Mouse (Mus musculus) neutrophil, adult 5-6 weeks (primary cell): ENCODE data around the gene Tbc1d20. TPM values are rescaled to one million over a fixed set of nuclear protein-coding genes. Genes with fewer than 3 reads are reported as not detected.
"Not testable (repeated sequence)": the region's sequence is repeated elsewhere in the genome, so short reads cannot be mapped to it uniquely, and the experiment has no call there.

ENCODE experiments used
- ATAC-seq: fragments of 151-379, 151-347 bp; 2 replicates; pipeline ENCODE4 v1.8.0; 2017; ENCODE audit warnings: mild to moderate bottlenecking, moderate TSS enrichment; ENCODE audit not compliant: insufficient number of reproducible peaks, poor library complexity, low FRiP score, severe bottlenecking; ENCODE audit errors: extremely low read depth
- total RNA-seq: library from RNA; stranded (forward); fragments of 200-1000 nt; gene quantifications from 2 replicates; pipeline ENCODE4 v1.2.3, GENCODE M21; 2017

Gene Tbc1d20
- total RNA-seq = 51.4 and 60.4 TPM in 2 replicates

- ATAC-seq = peak; percentile 79
These were observed at the start of gene Tbc1d20 for GRCm38 (mm10) chr2:152293727-152294475. Gene Tbc1d20 (plus strand): TSS chr2:152293828.

DNA sequence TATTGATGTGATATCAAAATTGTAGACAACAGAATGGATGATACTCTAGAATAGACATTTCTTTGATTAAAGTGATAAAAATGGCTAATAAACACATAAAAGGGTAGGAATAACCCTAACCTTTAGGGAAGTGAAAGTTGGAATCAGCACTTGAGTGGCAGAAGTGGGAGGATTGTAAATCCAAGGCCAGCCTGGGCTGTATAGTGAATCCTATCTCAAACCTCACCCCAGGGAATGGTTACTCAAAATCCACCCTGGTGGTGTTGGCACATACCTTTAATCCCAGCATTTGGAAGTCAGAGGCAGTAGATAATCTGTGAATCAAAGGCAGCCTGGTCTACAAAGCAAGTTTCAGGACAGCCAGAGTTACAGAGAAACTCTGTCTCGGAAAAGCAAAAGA lies 46.4 kb upstream of the Tbc1d20 start:
- ATAC-seq = no peak

GRCm38 (mm10) chr2:152250511-152250910 lies 43.1 kb upstream of the Tbc1d20 start:
- no peak for ATAC-seq

- no peak for ATAC-seq
These were observed 33.9 kb upstream of the Tbc1d20 start for GRCm38 (mm10) chr2:152259739-152260138.

GRCm38 (mm10) chr2:152273639-152274038 lies 20.0 kb upstream of the Tbc1d20 start:
- ATAC-seq = no peak

DNA sequence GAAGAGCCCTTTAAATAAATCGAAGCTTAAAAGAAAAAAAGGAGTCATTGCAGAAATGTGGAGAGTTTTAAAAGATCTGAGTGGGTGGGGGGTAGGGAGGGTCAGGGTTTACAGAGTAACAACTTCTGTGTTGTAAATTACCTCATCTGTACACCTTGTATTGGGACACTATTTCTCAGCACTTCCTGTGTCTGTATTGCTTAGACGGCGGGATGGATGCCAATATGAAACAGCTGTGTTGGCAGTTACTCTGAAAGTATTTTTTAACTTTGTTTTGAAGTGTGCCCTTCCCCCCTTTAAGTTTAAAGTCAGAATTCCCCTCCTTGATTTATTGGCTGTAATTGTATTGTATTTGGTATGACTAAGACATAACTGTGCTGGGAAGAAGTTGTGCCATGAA lies 12.2 kb upstream of the Tbc1d20 start:
- no peak for ATAC-seq

DNA sequence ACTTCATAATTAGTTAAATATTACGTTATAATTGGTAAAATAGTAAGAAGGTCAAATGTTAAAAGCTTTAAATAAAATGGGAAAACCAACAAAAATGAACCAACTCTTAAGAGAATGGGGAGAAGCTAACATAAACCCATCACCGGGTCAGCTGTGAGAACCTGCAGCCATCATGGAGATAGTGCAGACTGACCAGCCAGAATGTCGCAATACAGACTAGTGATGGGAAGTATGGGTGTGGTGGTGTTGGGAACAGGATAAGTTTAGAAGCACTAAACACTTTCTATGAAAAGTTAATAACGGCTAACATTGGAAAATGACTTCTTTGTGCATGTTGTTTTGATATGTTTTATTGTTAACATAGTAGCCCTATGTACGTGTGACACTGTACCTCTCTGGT lies 6.1 kb upstream of the Tbc1d20 start:
- ATAC-seq = no peak

DNA sequence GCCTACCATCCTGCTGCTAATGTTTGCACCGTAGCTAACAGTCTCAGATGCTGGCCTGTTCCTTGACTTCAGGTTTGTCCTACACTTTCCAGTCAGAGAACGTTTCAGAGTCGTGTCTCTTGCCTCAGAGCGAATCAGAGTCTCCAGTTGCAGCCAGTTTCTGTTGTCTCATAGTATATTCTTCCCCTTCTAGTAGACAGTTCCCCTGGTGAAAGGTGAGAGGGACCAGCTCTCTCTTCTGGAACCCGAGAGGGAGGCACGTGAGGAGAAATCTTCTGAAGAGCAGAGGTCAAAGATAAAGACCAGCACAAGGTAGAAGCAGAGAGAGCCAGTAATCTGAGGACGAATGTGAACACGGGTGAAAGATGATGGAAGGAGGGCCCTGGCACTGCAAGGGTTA lies 5.6 kb upstream of the Tbc1d20 start:
- no peak for ATAC-seq

- ATAC-seq = not testable (repeated sequence)
These were observed 4.0 kb upstream of the Tbc1d20 start for GRCm38 (mm10) chr2:152289623-152290022.

- no peak for ATAC-seq
These were observed 1.2 kb upstream of the Tbc1d20 start for GRCm38 (mm10) chr2:152292475-152292874.

DNA sequence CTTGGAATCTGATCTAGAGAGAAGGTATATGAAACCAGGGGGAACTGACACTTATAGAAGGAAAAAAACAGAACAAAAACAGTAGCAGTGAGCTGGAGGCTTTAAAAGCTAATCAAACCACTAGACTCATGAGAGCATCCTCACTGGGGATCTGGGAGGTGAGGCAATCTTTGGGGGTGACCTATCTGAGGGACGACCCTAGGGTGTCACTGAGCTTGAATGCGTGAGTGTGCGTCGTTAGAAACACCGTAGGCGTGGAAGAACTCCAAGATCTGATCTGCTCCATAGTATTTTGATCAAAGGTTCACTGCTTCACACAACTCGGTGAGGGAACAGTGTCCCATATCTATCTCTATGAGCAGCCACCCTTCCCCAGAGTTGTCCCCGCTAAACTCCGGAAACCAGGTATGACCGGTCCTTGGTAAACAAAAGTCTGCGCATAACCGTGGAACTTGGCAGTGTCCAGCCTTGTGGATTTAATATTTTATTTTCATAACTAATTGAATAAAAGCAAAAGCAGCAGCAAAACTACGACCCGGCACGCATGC lies 375 bp upstream of the Tbc1d20 start:
- ATAC-seq = no peak

DNA sequence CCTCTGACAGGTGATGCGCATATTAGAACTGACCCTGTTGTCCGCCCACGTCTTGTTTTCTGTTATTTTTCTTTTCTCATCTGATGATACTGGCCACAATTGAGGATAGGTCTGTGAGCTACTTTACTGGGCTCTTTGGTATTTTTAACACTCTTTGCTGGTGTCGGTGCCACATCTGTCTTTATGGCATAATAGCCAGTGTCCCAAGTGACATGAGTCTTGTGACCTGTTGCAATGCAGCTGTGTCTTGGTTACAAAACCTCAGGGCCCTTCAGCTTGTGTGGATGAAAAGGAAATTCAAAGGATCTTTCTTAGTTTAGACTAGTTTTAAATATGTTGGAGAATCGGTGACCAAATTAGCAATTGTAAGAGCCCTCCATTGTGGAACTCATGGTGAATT lies 913 bp downstream of the Tbc1d20 start:
- ATAC-seq = no peak

DNA sequence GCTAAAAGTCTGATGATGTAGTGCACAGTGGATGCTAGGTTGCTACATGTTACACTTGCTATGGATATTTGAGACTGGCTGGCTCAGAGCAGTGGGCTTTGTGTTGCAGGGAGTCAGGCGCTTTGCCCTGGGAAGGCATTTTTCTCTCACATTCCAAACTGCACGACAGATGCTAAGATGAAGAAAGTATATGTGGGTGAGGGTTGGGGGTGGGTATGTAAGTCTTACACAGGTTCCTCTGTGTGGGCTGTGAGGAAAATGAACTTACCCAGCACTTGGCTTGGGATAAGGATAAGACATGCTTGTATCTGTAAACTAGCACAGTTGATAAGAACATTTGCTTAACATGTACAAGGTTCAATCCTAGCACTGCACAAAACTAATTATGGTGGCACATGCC lies 9.2 kb downstream of the Tbc1d20 start:
- ATAC-seq = no peak

DNA sequence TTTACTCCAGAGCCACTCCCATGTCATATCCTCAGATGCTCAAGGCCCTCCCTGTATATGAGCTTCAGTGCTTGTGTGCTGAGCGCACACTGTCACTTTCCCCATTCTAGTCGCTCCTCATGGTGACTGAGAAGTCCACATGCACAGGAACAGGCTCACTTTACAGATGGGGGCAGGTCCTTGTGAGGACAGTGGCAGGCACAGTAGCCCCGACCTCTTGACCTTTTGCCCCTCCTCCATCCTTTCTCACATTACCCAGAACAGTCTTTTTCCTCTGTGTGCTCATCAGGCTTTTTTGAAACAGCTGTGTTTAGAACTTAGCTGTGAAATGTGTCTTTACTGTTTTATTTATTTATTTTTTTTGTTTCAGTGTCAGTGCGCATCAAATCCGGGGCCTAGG lies 10.2 kb downstream of the Tbc1d20 start:
- ATAC-seq = no peak

DNA sequence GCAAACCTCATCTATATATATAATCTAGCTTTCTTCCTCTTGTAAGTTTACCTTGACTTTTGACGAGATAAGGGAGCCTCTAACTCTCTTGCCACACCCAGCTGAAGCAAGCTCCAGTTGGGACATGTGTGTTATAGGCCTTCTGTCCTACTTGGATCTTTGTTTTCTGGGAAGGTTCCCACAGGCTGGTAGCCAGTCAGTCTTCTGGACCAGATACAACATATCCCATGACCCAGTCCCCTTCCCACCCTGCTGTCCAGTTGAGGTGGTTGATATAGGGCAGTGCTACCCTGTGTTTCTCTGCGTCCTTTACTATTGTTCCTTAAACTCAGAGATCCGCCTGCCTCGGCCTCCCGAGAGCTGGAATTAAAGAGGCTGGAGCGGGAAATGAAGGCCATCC lies 11.9 kb downstream of the Tbc1d20 start:
- ATAC-seq = no peak

- no peak for ATAC-seq
These were observed 13.6 kb downstream of the Tbc1d20 start for GRCm38 (mm10) chr2:152307186-152307585.

GRCm38 (mm10) chr2:152312996-152313395 lies 19.4 kb downstream of the Tbc1d20 start:
- ATAC-seq = no peak

GRCm38 (mm10) chr2:152313926-152314325 lies 20.3 kb downstream of the Tbc1d20 start:
- ATAC-seq = no peak

GRCm38 (mm10) chr2:152317054-152317453 lies 23.4 kb downstream of the Tbc1d20 start:
- no peak for ATAC-seq

DNA sequence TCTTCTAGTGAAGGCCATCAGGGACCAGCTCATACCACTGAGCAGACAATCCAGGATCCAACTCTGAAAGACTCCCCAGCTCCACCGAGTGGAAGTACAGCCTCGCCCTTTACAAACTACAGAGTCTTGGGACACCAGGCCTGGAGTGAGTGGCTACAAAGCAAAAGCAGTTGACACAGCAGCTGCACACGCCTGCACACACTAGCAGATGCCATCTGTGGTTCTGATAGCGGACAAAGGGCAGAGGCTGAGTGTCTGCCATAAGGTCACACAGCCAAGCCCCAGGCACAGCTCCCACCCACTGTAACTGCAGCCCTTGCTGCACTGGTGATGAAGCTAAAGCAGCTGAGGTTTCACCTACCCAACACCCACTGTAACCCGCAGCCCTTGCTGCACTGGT lies 27.9 kb downstream of the Tbc1d20 start:
- no peak for ATAC-seq

DNA sequence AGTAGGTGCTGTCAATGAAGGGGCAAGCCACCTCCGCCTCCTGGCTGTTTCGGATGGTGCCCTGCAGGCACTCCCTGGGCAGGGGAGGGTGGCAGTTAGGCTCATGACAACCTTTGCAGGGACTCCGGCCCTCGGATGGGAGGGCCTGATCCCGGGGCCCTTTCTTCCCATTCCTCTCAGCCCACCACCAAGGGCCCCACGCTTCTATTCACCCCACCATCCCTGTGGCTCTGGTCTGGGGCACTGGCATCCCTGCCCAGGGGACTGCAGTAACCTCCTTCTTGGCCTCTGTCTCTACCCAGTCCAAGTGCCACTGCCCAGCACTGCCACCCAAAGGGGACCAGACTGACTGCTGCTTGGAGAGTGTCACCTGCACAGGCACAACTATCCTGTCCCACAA lies 28.6 kb downstream of the Tbc1d20 start:
- ATAC-seq = no peak
